ENCODE assay signal across 26 mouse cellular contexts in genomic region chr13:46139251-46139650, GRCm38 (mm10).
"Had no signal": no experiment of that assay in that cellular context is flagged by ENCODE, and none has a peak within 500 bp of the region (broad histone marks: within the 10 kb centered on the region; RNA-seq: fewer than 3 reads in every experiment).

No protein-coding gene starts in this region.

- H3K4me3 ChIP-seq: gastrocnemius, adult 2 months; heart, adult 2 months; heart, embryonic 10.5 days; heart, embryonic 12.5 days; hindbrain, embryonic 10.5 days; hindbrain, embryonic 12.5 days; intestine, embryonic 15.5 days; layer of hippocampus, adult 2 months; limb, embryonic 10.5 days; limb, embryonic 12.5 days; liver, embryonic 13.5 days; liver, embryonic 15.5 days had no signal

- ATAC-seq: hindbrain, embryonic 16.5 days; inflammation-experienced regulatory T-cells, adult 6 months; intestine, embryonic 15.5 days; intestine, postnatal 0 days had no signal

- H3K27ac ChIP-seq: gastrocnemius, adult 2 months; heart, adult 2 months; heart, embryonic 10.5 days; hindbrain, embryonic 10.5 days; hindbrain, embryonic 12.5 days; hindbrain, embryonic 14.5 days; intestine, embryonic 15.5 days; layer of hippocampus, adult 2 months; limb, embryonic 10.5 days; limb, embryonic 12.5 days; liver, embryonic 13.5 days; liver, embryonic 15.5 days had no signal

- DNase-seq: gastrocnemius, adult 2 months; gastrocnemius, postnatal 10 days; gastrocnemius, postnatal 25 days; heart, adult 2 months; heart, postnatal 10 days; heart, postnatal 4 days; kidney, adult 18-20 months; kidney, adult 8-10 months; kidney, postnatal 10 days; kidney, postnatal 25 days; kidney, postnatal 4 days; liver; liver, embryonic 13.5 days had no signal
